Mouse (Mus musculus) cerebellum, adult 2 months (tissue): ENCODE results near the gene Hist1h2bc.

ENCODE experiments used
- CTCF ChIP-seq: fragments of 200-500 bp; IDR thresholded peaks from 2 replicates; pipeline ENCODE4 v1.5.1; 2011; ENCODE audit warnings: low read depth, mild to moderate bottlenecking, control low read depth, low read length, moderate library complexity, borderline replicate concordance; ENCODE audit not compliant: insufficient read depth
- POLR2A ChIP-seq: fragments of 200-500 bp; IDR thresholded peaks from 2 replicates; pipeline ENCODE4 v1.6.1; 2011; ENCODE audit warnings: low read length, control low read depth, borderline replicate concordance; ENCODE audit not compliant: insufficient read depth

DNA sequence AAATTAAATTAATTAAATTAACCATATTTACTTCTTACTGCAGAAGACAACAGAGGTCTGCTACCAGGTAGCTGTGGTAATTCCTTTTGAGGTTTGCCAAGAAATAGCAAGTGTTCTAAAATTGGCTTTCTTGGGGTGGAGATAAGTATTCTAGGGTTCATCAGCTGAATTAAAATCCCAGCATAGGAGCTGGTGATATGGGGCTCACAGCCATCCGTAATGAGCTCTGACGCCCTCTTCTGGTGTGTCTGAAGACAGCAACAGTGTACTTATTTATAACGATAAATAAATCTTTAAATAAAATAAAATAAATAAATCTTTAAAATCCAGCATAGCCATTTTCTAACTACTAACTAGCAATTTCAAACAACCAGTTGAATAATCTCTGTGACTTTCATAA is 15.8 kb downstream of the Hist1h2bc start:
- no peak for TF ChIP-seq CTCF
- TF ChIP-seq POLR2A, result no peak
